Mouse (Mus musculus) liver, embryonic 14 days (tissue): ENCODE results near the gene Rem2. TPM values are rescaled to one million over a fixed set of nuclear protein-coding genes. Genes with fewer than 3 reads are reported as not detected.

Source experiments
- polyA plus RNA-seq: library from polyadenylated mRNA; depleted of rRNA; stranded (reverse); fragments of >200 nt; gene quantifications from 2 replicates; pipeline ENCODE4 v1.2.3, GENCODE M21; 2012; rRNA removed

Gene Rem2
- 0.06 and 0.08 TPM in 2 replicates for polyA plus RNA-seq

GRCm38 (mm10) chr14:54475941-54476844, at the start of gene Rem2:
Rem2 (plus strand) TSS chr14:54476100.

GRCm38 (mm10) chr14:54426689-54427398, 49.1 kb upstream of the Rem2 start, which contains the start of gene Mrpl52:
Mrpl52 (plus strand) TSS chr14:54426909.

GRCm38 (mm10) chr14:54431334-54432077, 44.4 kb upstream of the Rem2 start, which contains the start of gene Mmp14:
Mmp14 (plus strand) TSS chr14:54431612.

GRCm38 (mm10) chr14:54463959-54464292, 12.0 kb upstream of the Rem2 start, which contains the start of gene Lrp10:
Lrp10 (plus strand) TSS chr14:54464137.

Other genes with a start within 250 kb of the Rem2 start
- 108 and 135 TPM in 2 replicates for gene Dad1, start 222.0 kb upstream of the Rem2 start, polyA plus RNA-seq
- 4.7 and 5.6 TPM in 2 replicates for gene Abhd4, start 221.9 kb upstream of the Rem2 start, polyA plus RNA-seq
- not detected in 2 replicates for gene Olfr49, start 191.2 kb upstream of the Rem2 start, polyA plus RNA-seq
- gene Oxa1l, start 115.3 kb upstream of the Rem2 start, polyA plus RNA-seq, result 25.0 and 28.0 TPM in 2 replicates
- 6.7 and 7.2 TPM in 2 replicates for gene Slc7a7, start 58.3 kb upstream of the Rem2 start, polyA plus RNA-seq
- 155 and 165 TPM in 2 replicates for gene Mrpl52, start 49.2 kb upstream of the Rem2 start, polyA plus RNA-seq
- 18.4 and 19.3 TPM in 2 replicates for gene Mmp14, start 44.5 kb upstream of the Rem2 start, polyA plus RNA-seq
- 10.2 and 12.6 TPM in 2 replicates for gene Lrp10, start 12.0 kb upstream of the Rem2 start, polyA plus RNA-seq
- gene Prmt5, start 41.4 kb downstream of the Rem2 start, polyA plus RNA-seq, result 23.5 and 25.7 TPM in 2 replicates
- gene Haus4, start 78.5 kb downstream of the Rem2 start, polyA plus RNA-seq, result 23.2 and 26.4 TPM in 2 replicates
- 3.7 and 4.5 TPM in 2 replicates for gene Ajuba, start 101.5 kb downstream of the Rem2 start, polyA plus RNA-seq
- gene 4931414P19Rik, start 129.9 kb downstream of the Rem2 start, polyA plus RNA-seq, result 3.8 and 4.0 TPM in 2 replicates
- 104 and 126 TPM in 2 replicates for gene Psmb5, start 141.9 kb downstream of the Rem2 start, polyA plus RNA-seq
- gene Psmb11, start 145.3 kb downstream of the Rem2 start, polyA plus RNA-seq, result 0.01 TPM in 1 of 2 replicates, not detected in the other
- gene Gm17606, start 164.9 kb downstream of the Rem2 start, polyA plus RNA-seq, result not detected in 2 replicates
- 1.00 and 1.1 TPM in 2 replicates for gene Cdh24, start 165.3 kb downstream of the Rem2 start, polyA plus RNA-seq
- 32.7 and 36.7 TPM in 2 replicates for gene 1700123O20Rik, start 210.1 kb downstream of the Rem2 start, polyA plus RNA-seq
- 71.1 and 71.7 TPM in 2 replicates for gene Acin1, start 210.8 kb downstream of the Rem2 start, polyA plus RNA-seq
- gene Gm29776, start 222.7 kb downstream of the Rem2 start, polyA plus RNA-seq, result 0.05 TPM in 2 replicates
- 5.1 and 7.5 TPM in 2 replicates for gene Cebpe, start 236.1 kb downstream of the Rem2 start, polyA plus RNA-seq